Mouse (Mus musculus) midbrain, embryonic 16.5 days (tissue): ENCODE results near the gene Lrig1. TPM values are rescaled to one million over a fixed set of nuclear protein-coding genes. Genes with fewer than 3 reads are reported as not detected.

Experiments used
- ATAC-seq: fragments of 200-750 bp; cut with Nextera tagmentation; 2 replicates; pipeline ENCODE4 v1.8.0; 2017; ENCODE audit warnings: moderate TSS enrichment
- H3K27ac ChIP-seq: fragments of 300-500 bp; sonication (generic); 2 replicates; pipeline ENCODE4 v1.5.1; 2014; ENCODE audit warnings: mild to moderate bottlenecking, low read length, mixed read lengths
- H3K27me3 ChIP-seq: fragments of 300-500 bp; sonication (generic); 2 replicates; pipeline ENCODE4 v1.6.1; 2014; ENCODE audit warnings: low read depth, low read length, mixed read lengths; ENCODE audit not compliant: control insufficient read depth, insufficient read depth
- H3K36me3 ChIP-seq: fragments of 300-500 bp; sonication (generic); 2 replicates; pipeline ENCODE4 v1.6.1; 2014; ENCODE audit warnings: mild to moderate bottlenecking, low read length, moderate library complexity, mixed read lengths; ENCODE audit not compliant: control insufficient read depth, insufficient read depth
- H3K4me1 ChIP-seq: fragments of 300-500 bp; sonication (generic); 2 replicates; pipeline ENCODE4 v1.6.1; 2014; ENCODE audit warnings: mild to moderate bottlenecking, low read length, mixed read lengths; ENCODE audit not compliant: control insufficient read depth, insufficient read depth
- H3K4me2 ChIP-seq: fragments of 300-500 bp; sonication (generic); 2 replicates; pipeline ENCODE4 v1.6.1; 2014; ENCODE audit warnings: mild to moderate bottlenecking, low read length, mixed read lengths
- H3K4me3 ChIP-seq: fragments of 300-500 bp; sonication (generic); 2 replicates; pipeline ENCODE4 v1.5.1; 2014; ENCODE audit warnings: low read depth, mild to moderate bottlenecking, low read length, moderate library complexity, mixed read lengths
- H3K9ac ChIP-seq: fragments of 300-500 bp; sonication (generic); 2 replicates; pipeline ENCODE4 v1.6.1; 2014; ENCODE audit warnings: low read depth, low read length, mixed read lengths
- H3K9me3 ChIP-seq: fragments of 300-500 bp; sonication (generic); replicated peaks from 2 replicates; pipeline ENCODE4 v1.6.1; 2014; ENCODE audit warnings: mild to moderate bottlenecking, low read length, mixed read lengths; ENCODE audit not compliant: control insufficient read depth, poor library complexity, severe bottlenecking
- WGBS: fragments of 180-500 bp; shearing (Covaris S2); extraction: QIAGEN DNeasy Blood & Tissue Kit; methylation state at CpG from one replicate; pipeline ENCODE4 v1.1.7; 2014; 5-methylcytosine and 5-hydroxymethylcytosine counted together
- polyA plus RNA-seq: library from polyadenylated mRNA; unstranded; fragments of >200 nt; fragmentation: Nextera tagmentation; extraction: Ambion mirVana; gene quantifications from 2 replicates; pipeline ENCODE4 v1.2.1, GENCODE M21; 2015

Gene Lrig1
- polyA plus RNA-seq, 1 experiment from 2014 or later = 14.2 TPM

GRCm38 (mm10) chr6:94681446-94682269, 18.3 kb downstream of the Lrig1 start:
- Histone ChIP-seq H3K4me2 (peak overlapping the region; percentile 7; the same call in 1 of the 2 replicates), H3K9me3 (no peaks in the 10 kb centered on the region), H3K36me3 (no peaks in the 10 kb centered on the region), H3K4me3 (no peak overlapping the region), H3K4me1 (peaks cover 30% of the 10 kb centered on the region), H3K9ac (no peak overlapping the region), H3K27me3 (no peaks in the 10 kb centered on the region), H3K27ac (peak overlapping the region; percentile 33; the same call in 1 of the 2 replicates)
- 42% methylated on average over 15 of the region's 15 CpGs for WGBS
- ATAC-seq = no peak

GRCm38 (mm10) chr6:94680760-94681445, 19.1 kb downstream of the Lrig1 start:
- ATAC-seq = no peak
- Histone ChIP-seq H3K27me3 (no peaks in the 10 kb centered on the region), H3K4me3 (no peak overlapping the region), H3K27ac (no peak overlapping the region), H3K36me3 (no peaks in the 10 kb centered on the region), H3K4me2 (peak overlapping the region; percentile 7; the same call in 1 of the 2 replicates), H3K9me3 (no peaks in the 10 kb centered on the region), H3K9ac (no peak overlapping the region), H3K4me1 (peaks cover 34% of the 10 kb centered on the region)
- 67% methylated on average over 5 of the region's 5 CpGs for WGBS

- Histone ChIP-seq H3K27ac (no peak overlapping the region), H3K4me1 (peaks cover 28% of the 10 kb centered on the region), H3K4me2 (no peak overlapping the region), H3K9me3 (no peaks in the 10 kb centered on the region), H3K36me3 (no peaks in the 10 kb centered on the region), H3K27me3 (no peaks in the 10 kb centered on the region), H3K9ac (no peak overlapping the region), H3K4me3 (no peak overlapping the region)
- 94% methylated on average over 1 of the region's 1 CpGs for WGBS
- ATAC-seq = no peak
Measured at GRCm38 (mm10) chr6:94679249-94679648, 20.7 kb downstream of the Lrig1 start.

- 49% methylated on average over 6 of the region's 6 CpGs for WGBS
- Histone ChIP-seq H3K36me3 (no peaks in the 10 kb centered on the region), H3K27ac (peak overlapping the region; percentile 40; the same call in 1 of the 2 replicates), H3K9me3 (no peaks in the 10 kb centered on the region), H3K9ac (0 out of 2 replicates have a peak overlapping the region, but pooled peaks have one; percentile 12), H3K4me3 (no peak overlapping the region), H3K4me1 (peaks cover 30% of the 10 kb centered on the region), H3K4me2 (no peak overlapping the region), H3K27me3 (no peaks in the 10 kb centered on the region)
- no peak for ATAC-seq
Measured at GRCm38 (mm10) chr6:94678377-94679164, 21.4 kb downstream of the Lrig1 start.

- Histone ChIP-seq H3K36me3 (no peaks in the 10 kb centered on the region), H3K27ac (no peak overlapping the region), H3K4me1 (peaks cover 30% of the 10 kb centered on the region), H3K9ac (0 out of 2 replicates have a peak overlapping the region, but pooled peaks have one; percentile 32), H3K4me3 (no peak overlapping the region), H3K4me2 (no peak overlapping the region; the same call in 1 of the 2 replicates), H3K9me3 (no peaks in the 10 kb centered on the region), H3K27me3 (no peaks in the 10 kb centered on the region)
- ATAC-seq = no peak
- 36% methylated on average over 3 of the region's 3 CpGs for WGBS
Measured at GRCm38 (mm10) chr6:94677448-94677847, 22.5 kb downstream of the Lrig1 start.

- Histone ChIP-seq H3K9ac (0 out of 2 replicates have a peak overlapping the region, but pooled peaks have one; percentile 32), H3K27me3 (no peaks in the 10 kb centered on the region), H3K27ac (no peak overlapping the region), H3K4me2 (peak overlapping the region; percentile 7; the same call in 1 of the 2 replicates), H3K36me3 (no peaks in the 10 kb centered on the region), H3K9me3 (no peaks in the 10 kb centered on the region), H3K4me1 (peaks cover 26% of the 10 kb centered on the region), H3K4me3 (no peak overlapping the region)
- 81% methylated on average over 3 of the region's 3 CpGs for WGBS
- 0 out of 2 replicates have a peak, but pooled peaks have one; percentile 29 for ATAC-seq
Measured at GRCm38 (mm10) chr6:94676840-94677239, 23.1 kb downstream of the Lrig1 start.

GRCm38 (mm10) chr6:94676300-94676699, 23.7 kb downstream of the Lrig1 start:
- Histone ChIP-seq H3K36me3 (no peaks in the 10 kb centered on the region), H3K27ac (no peak overlapping the region), H3K9me3 (no peaks in the 10 kb centered on the region), H3K4me3 (no peak overlapping the region), H3K9ac (no peak overlapping the region), H3K4me1 (peaks cover 23% of the 10 kb centered on the region), H3K27me3 (no peaks in the 10 kb centered on the region), H3K4me2 (no peak overlapping the region)
- ATAC-seq = no peak
- WGBS = 25% methylated on average over 7 of the region's 7 CpGs

GRCm38 (mm10) chr6:94672426-94672825, 27.5 kb downstream of the Lrig1 start:
- WGBS = 79% methylated on average over 2 of the region's 2 CpGs
- no peaks in the 10 kb centered on the region for H3K27me3 ChIP-seq
- H3K36me3 ChIP-seq = no peaks in the 10 kb centered on the region
- no peak overlapping the region for H3K4me3 ChIP-seq
- H3K9ac ChIP-seq = no peak overlapping the region
- no peak overlapping the region for H3K4me2 ChIP-seq
- no peak for ATAC-seq
- no peak overlapping the region for H3K27ac ChIP-seq
- H3K4me1 ChIP-seq = peaks cover 28% of the 10 kb centered on the region
- H3K9me3 ChIP-seq = no peaks in the 10 kb centered on the region
